Mouse (Mus musculus): ENCODE results near the gene Car14.

DNA sequence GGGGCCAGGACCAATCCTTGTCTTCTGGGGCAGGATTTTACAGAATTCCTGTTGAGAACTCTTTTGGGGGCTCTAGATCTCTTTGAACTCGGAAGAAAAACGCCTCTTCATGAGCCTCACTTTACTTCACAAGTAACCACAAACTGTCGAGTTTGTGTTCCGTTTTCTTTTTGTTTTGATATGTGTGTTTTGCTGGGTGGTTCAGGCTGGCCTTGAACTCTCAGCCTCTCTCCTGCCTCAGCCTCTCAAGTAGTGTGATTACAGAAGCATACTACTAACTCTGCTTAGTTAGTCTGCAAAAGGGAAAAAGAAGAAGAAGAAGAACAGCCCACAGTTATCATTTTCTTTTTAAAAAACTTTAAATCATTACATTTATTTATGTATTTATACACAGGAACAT is 19.7 kb upstream of the Car14 start:
- TF ChIP-seq CTCF (IDR thresholded peaks at IDR 0.05; ENCODE audit: borderline replicate concordance, insufficient read depth, low read depth, low read length) (no peak), POLR2A (IDR thresholded peaks at IDR 0.05; ENCODE audit: borderline replicate concordance, insufficient read depth, low read length) (no peak)
